In genomic region chr11:57582818-57583635, GRCm38 (mm10) we compare ENCODE assay signal across 9 mouse cellular contexts.
DNase-seq lines count a peak whose midpoint lies in the region; ATAC-seq and TF ChIP-seq lines count a peak whose summit lies in the region.
"Had no signal": no experiment of that assay in that cellular context is flagged by ENCODE, and none has a peak within 500 bp of the region (broad histone marks: within the 10 kb centered on the region; RNA-seq: fewer than 3 reads in every experiment).

No protein-coding gene starts in this region.

- H3K9me3 ChIP-seq in heart, embryonic 12.5 days (replicated peaks), result peaks cover 4% of the 10 kb centered on the region; the same call in 1 of the 2 replicates
- H3K9me3 ChIP-seq in embryonic facial prominence, embryonic 10.5 days, result no peaks in the 10 kb centered on the region
- no peaks in the 10 kb centered on the region for H3K9me3 ChIP-seq in hindbrain, postnatal 0 days (ENCODE audit: low read length)
- no peaks in the 10 kb centered on the region for H3K9me3 ChIP-seq in neural tube, embryonic 14.5 days (ENCODE audit: control insufficient read depth, low read length)
- no peaks in the 10 kb centered on the region for H3K9me3 ChIP-seq in kidney, embryonic 15.5 days (replicated peaks)

- intact Hi-C loops in heart, postnatal 10 days (cut with DNase I), result no loop called here

- 15% methylated on average over 10 of the region's 10 CpGs for WGBS in heart, embryonic 12.5 days
- WGBS in embryonic facial prominence, embryonic 10.5 days, result 20% methylated on average over 10 of the region's 10 CpGs
- WGBS in hindbrain, postnatal 0 days, result 9% methylated on average over 10 of the region's 10 CpGs
- 16% methylated on average over 10 of the region's 10 CpGs for WGBS in neural tube, embryonic 14.5 days
- WGBS in kidney, embryonic 15.5 days, result 26% methylated on average over 10 of the region's 10 CpGs

- no peak overlapping the region for H3K27ac ChIP-seq in heart, embryonic 12.5 days (ENCODE audit: poor library complexity, severe bottlenecking)
- peak overlapping the region; percentile 69 for H3K27ac ChIP-seq in embryonic facial prominence, embryonic 10.5 days (replicated peaks)
- H3K27ac ChIP-seq in hindbrain, postnatal 0 days, result no peak overlapping the region
- no peak overlapping the region for H3K27ac ChIP-seq in neural tube, embryonic 14.5 days (ENCODE audit: low read depth, low read length)
- no peak overlapping the region for H3K27ac ChIP-seq in kidney, embryonic 15.5 days
- H3K27ac ChIP-seq: macrophage had no signal

- H3K4me2 ChIP-seq in heart, embryonic 12.5 days, result peak overlapping the region; percentile 41
- H3K4me2 ChIP-seq in hindbrain, postnatal 0 days (ENCODE audit: low read depth, low read length), result no peak overlapping the region
- no peak overlapping the region for H3K4me2 ChIP-seq in neural tube, embryonic 14.5 days (ENCODE audit: low read depth, low read length)
- no peak overlapping the region for H3K4me2 ChIP-seq in kidney, embryonic 15.5 days

- H3K4me1 ChIP-seq in heart, embryonic 12.5 days (replicated peaks), result peaks cover 15% of the 10 kb centered on the region
- H3K4me1 ChIP-seq in embryonic facial prominence, embryonic 10.5 days, result peaks cover 29% of the 10 kb centered on the region
- peaks cover 18% of the 10 kb centered on the region for H3K4me1 ChIP-seq in hindbrain, postnatal 0 days (ENCODE audit: insufficient read depth, low read length)
- H3K4me1 ChIP-seq in neural tube, embryonic 14.5 days (ENCODE audit: control insufficient read depth, insufficient read depth, low read length), result no peaks in the 10 kb centered on the region; the same call in 1 of the 2 replicates
- peaks cover 9% of the 10 kb centered on the region; the same call in 1 of the 2 replicates for H3K4me1 ChIP-seq in kidney, embryonic 15.5 days

- no peak overlapping the region for H3K9ac ChIP-seq in heart, embryonic 12.5 days
- H3K9ac ChIP-seq in hindbrain, postnatal 0 days (replicated peaks; ENCODE audit: low read length), result no peak overlapping the region
- no peak overlapping the region for H3K9ac ChIP-seq in neural tube, embryonic 14.5 days (replicated peaks; ENCODE audit: low read depth, low read length)
- no peak overlapping the region for H3K9ac ChIP-seq in kidney, embryonic 15.5 days

- TF ChIP-seq CTCF in hindbrain, postnatal 0 days (IDR thresholded peaks at IDR 0.05; ENCODE audit: low read depth), result no peak

- ATAC-seq in heart, embryonic 12.5 days (ENCODE audit: insufficient number of reproducible peaks, low FRiP score), result no peak
- ATAC-seq in hindbrain, postnatal 0 days, result peak; percentile 53; the same call in 1 of the 2 replicates
- ATAC-seq in neural tube, embryonic 14.5 days (ENCODE audit: low read depth), result peak; percentile 79; the same call in 1 of the 2 replicates
- no peak for ATAC-seq in kidney, embryonic 15.5 days (replicated peaks; ENCODE audit: low FRiP score)

- no peaks in the 10 kb centered on the region for H3K36me3 ChIP-seq in heart, embryonic 12.5 days
- H3K36me3 ChIP-seq in embryonic facial prominence, embryonic 10.5 days (replicated peaks), result no peaks in the 10 kb centered on the region
- no peaks in the 10 kb centered on the region for H3K36me3 ChIP-seq in hindbrain, postnatal 0 days (ENCODE audit: insufficient read depth, low read length)
- H3K36me3 ChIP-seq in neural tube, embryonic 14.5 days (ENCODE audit: control insufficient read depth, insufficient read depth, low read length), result no peaks in the 10 kb centered on the region
- no peaks in the 10 kb centered on the region for H3K36me3 ChIP-seq in kidney, embryonic 15.5 days

- H3K27me3 ChIP-seq in heart, embryonic 12.5 days (replicated peaks), result peaks cover 17% of the 10 kb centered on the region
- no peaks in the 10 kb centered on the region; the same call in 1 of the 2 replicates for H3K27me3 ChIP-seq in embryonic facial prominence, embryonic 10.5 days (replicated peaks; ENCODE audit: low read depth, poor library complexity, severe bottlenecking)
- H3K27me3 ChIP-seq in hindbrain, postnatal 0 days (ENCODE audit: insufficient read depth, low read length), result no peaks in the 10 kb centered on the region
- H3K27me3 ChIP-seq in neural tube, embryonic 14.5 days (ENCODE audit: control insufficient read depth, insufficient read depth, low read length), result no peaks in the 10 kb centered on the region
- no peaks in the 10 kb centered on the region for H3K27me3 ChIP-seq in kidney, embryonic 15.5 days

- H3K4me3 ChIP-seq in heart, embryonic 12.5 days, result no peak overlapping the region
- no peak overlapping the region for H3K4me3 ChIP-seq in embryonic facial prominence, embryonic 10.5 days
- no peak overlapping the region for H3K4me3 ChIP-seq in hindbrain, postnatal 0 days (ENCODE audit: low read length)
- no peak overlapping the region for H3K4me3 ChIP-seq in neural tube, embryonic 14.5 days (ENCODE audit: low read depth, low read length)
- H3K4me3 ChIP-seq in kidney, embryonic 15.5 days (replicated peaks), result no peak overlapping the region

- no peak for DNase-seq in heart, postnatal 10 days
- peak; percentile 36 for DNase-seq in embryonic facial prominence, embryonic 10.5 days (ENCODE audit: low spot score)
- DNase-seq in hindbrain, postnatal 0 days (ENCODE audit: low spot score), result peak; percentile 53
- no peak for DNase-seq in thymus, adult 18-20 months
- DNase-seq in left cerebral cortex, adult 11 months (ENCODE audit: low spot score), result no peak

Comparison
In these comparisons a context has a peak if more than half of its experiments do, and no peak if none do; other contexts are left out.
1. ATAC-seq: peak in hindbrain, postnatal 0 days (single experiment) and neural tube, embryonic 14.5 days (single experiment); none in heart, embryonic 12.5 days (single experiment) and kidney, embryonic 15.5 days (single experiment).
2. DNase-seq: peak in embryonic facial prominence, embryonic 10.5 days (single experiment) and hindbrain, postnatal 0 days (single experiment); none in heart, postnatal 10 days (0 of 2), thymus, adult 18-20 months (0 of 2) and left cerebral cortex, adult 11 months (single experiment).